Mouse (Mus musculus) olfactory bulb, adult 2 months (tissue): ENCODE data around the gene Lap3. TPM values are rescaled to one million over a fixed set of nuclear protein-coding genes. Genes with fewer than 3 reads are reported as not detected.

Experiments used
- H3K27ac ChIP-seq: fragments of 200-500 bp; 2 replicates; pipeline ENCODE4 v1.5.1; 2012; ENCODE audit warnings: low read depth, low read length; ENCODE audit not compliant: insufficient read depth
- H3K4me1 ChIP-seq: fragments of 200-500 bp; 2 replicates; pipeline ENCODE4 v1.6.1; 2012; ENCODE audit warnings: low read length; ENCODE audit not compliant: control insufficient read depth, insufficient read depth
- H3K4me3 ChIP-seq: fragments of 200-500 bp; 2 replicates; pipeline ENCODE4 v1.5.1; 2012; ENCODE audit warnings: mild to moderate bottlenecking, low read depth, low read length, moderate library complexity; ENCODE audit not compliant: insufficient read depth
- CTCF ChIP-seq: fragments of 200-500 bp; IDR thresholded peaks from 2 replicates; pipeline ENCODE4 v1.5.1; 2012; ENCODE audit warnings: low read depth, mild to moderate bottlenecking, low read length, moderate library complexity; ENCODE audit not compliant: insufficient read depth
- POLR2A ChIP-seq: fragments of 200-500 bp; IDR thresholded peaks from 2 replicates; pipeline ENCODE4 v1.6.1; 2012; ENCODE audit warnings: mild to moderate bottlenecking, low read depth, low read length, moderate library complexity; ENCODE audit not compliant: insufficient read depth
- WGBS: fragments of 180-500 bp; shearing (Covaris S2); methylation state at CpG from one replicate; pipeline ENCODE4 v1.1.7; 2018; 5-methylcytosine and 5-hydroxymethylcytosine counted together
- polyA plus RNA-seq: library from polyadenylated mRNA; stranded (reverse); fragments of >200 nt; gene quantifications from 2 replicates; pipeline ENCODE4 v1.2.4, GENCODE M21; 2012; ENCODE audit warnings: low replicate concordance; ENCODE audit not compliant: missing spikeins, insufficient read depth, insufficient read length

Gene Lap3
- polyA plus RNA-seq, 1 experiment = not detected

DNA sequence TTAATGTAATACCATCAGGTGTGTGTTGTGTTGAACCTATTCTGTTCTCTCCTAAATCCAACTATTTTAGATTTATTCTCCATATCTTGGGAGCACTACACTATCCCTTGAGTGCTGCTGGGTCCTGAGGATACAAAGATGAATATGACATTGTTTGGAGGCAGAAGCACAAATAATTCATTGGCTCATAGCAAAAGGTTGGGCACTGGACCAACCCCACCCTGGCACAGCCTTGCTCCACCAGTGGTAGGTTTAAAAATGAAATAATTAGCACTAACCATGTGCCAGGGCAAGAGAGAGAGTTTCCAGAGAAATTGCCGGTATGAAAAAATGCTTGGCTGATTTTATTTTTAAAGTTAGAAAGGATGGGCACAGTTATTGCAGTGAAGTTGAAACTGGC lies 19.7 kb upstream of the Lap3 start:
- WGBS = 63% methylated on average over 1 of the region's 1 CpGs
- H3K4me1 ChIP-seq = peaks cover 3% of the 10 kb centered on the region
- TF ChIP-seq POLR2A = no peak
- no peak for TF ChIP-seq CTCF
- H3K4me3 ChIP-seq = no peak overlapping the region
- no peak overlapping the region for H3K27ac ChIP-seq

DNA sequence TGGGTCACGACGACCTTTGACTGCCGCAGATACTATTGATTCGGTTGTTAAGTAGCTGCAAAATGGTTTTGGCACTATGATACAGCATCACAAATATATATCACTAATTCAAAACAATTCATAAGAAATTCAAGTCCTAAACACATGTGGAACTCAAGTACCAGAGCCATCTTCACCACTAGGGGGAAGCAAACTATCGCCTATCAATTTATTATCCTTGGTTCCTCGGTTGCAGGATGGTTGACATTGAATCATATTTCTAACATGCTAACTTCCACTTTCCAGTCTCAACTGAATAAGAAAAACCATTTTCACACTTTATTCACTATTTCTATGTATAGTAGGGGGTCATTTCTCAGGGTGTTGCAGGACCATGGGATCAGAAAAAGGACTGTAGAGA lies 19.0 kb upstream of the Lap3 start:
- WGBS = 25% methylated on average over 6 of the region's 6 CpGs
- no peak overlapping the region for H3K27ac ChIP-seq
- H3K4me3 ChIP-seq = no peak overlapping the region
- peaks cover 3% of the 10 kb centered on the region for H3K4me1 ChIP-seq
- TF ChIP-seq CTCF (no peak), POLR2A (no peak)

DNA sequence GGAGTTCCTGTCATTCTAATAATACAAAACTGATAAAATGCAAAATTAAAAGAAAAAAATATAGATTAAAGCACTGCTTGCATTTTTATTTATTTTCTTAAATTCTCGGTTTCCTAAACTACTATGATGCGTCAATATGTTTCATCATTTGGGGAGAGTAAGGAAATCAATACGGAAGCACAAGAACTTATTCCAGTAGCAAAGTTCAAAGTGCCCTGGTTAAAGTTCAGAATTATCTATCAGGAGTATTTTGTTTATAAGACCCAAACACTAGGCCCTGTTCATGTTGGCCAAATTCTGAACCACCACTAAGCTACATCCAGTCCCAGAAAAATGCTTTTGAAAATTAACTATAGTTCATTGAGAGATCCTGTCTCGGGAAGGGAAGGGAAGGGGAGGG lies 18.4 kb upstream of the Lap3 start:
- H3K27ac ChIP-seq = no peak overlapping the region
- H3K4me3 ChIP-seq = no peak overlapping the region
- WGBS = 80% methylated on average over 3 of the region's 4 CpGs
- TF ChIP-seq CTCF = no peak
- TF ChIP-seq POLR2A = no peak
- H3K4me1 ChIP-seq = peaks cover 3% of the 10 kb centered on the region

DNA sequence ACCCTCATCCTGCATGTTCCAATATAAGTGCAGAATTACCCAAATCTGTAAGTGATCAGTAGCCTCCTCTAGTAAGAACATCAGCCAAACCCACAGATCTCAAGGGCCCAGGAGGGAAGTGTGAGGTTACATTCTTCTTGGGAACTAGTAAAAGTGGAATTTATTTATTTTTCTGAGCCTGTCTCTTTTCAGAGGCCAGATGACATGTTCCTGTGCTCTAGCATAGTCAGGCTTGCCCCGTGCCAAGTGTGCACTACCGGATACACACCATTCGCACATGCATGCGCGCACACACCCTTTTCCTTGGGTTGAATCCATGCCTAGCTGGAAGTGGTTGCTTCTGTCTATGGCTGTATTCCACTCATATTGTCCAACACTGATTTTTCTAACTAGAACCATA lies 17.4 kb upstream of the Lap3 start:
- no peak overlapping the region for H3K27ac ChIP-seq
- H3K4me3 ChIP-seq = no peak overlapping the region
- WGBS = 86% methylated on average over 5 of the region's 5 CpGs
- TF ChIP-seq CTCF (no peak), POLR2A (no peak)
- peaks cover 3% of the 10 kb centered on the region for H3K4me1 ChIP-seq

DNA sequence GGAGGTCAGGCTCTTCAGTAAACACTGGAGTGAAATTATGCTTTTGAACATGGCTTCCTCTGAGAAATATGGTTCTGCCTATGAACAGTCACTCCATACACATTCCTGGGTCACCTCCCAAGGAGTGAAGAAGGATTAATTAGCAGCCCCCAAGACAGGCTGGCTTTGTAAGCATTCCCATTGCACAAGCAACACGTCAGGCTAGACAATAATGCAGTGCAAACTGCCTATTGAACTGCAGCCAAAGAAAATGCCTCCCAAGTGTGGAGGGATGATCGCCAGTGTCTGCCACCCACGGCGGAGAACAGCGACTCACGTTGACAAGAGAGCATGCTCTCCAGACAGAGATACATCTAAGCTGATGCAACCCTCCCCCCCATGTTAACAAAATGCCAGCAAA lies 16.9 kb upstream of the Lap3 start:
- Histone ChIP-seq H3K4me1 (peaks cover 3% of the 10 kb centered on the region), H3K27ac (no peak overlapping the region), H3K4me3 (no peak overlapping the region)
- 6% methylated on average over 6 of the region's 6 CpGs for WGBS
- no peak for TF ChIP-seq POLR2A
- no peak for TF ChIP-seq CTCF

DNA sequence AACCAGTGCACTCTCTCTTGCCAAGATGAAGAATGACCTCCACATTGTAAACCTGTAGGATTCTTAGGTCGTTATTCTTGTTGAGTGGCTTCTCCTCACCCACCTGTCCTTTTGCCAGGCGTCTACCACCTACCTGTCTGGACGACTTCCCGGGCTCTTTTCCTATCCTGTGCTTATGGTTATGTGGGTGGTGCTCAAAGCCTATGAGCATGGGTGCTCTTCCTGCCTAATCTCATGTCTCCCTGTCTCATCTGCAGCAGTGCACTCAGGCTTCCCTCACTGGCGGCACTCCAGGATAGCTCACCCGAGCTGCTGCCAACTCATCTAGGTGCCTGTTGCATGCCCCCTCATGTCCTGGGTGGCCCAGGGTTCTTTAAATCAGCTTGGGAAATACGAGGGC lies 15.6 kb upstream of the Lap3 start:
- Histone ChIP-seq H3K27ac (no peak overlapping the region), H3K4me3 (no peak overlapping the region), H3K4me1 (peaks cover 3% of the 10 kb centered on the region)
- TF ChIP-seq POLR2A = no peak
- TF ChIP-seq CTCF = no peak
- WGBS = 81% methylated on average over 7 of the region's 7 CpGs

DNA sequence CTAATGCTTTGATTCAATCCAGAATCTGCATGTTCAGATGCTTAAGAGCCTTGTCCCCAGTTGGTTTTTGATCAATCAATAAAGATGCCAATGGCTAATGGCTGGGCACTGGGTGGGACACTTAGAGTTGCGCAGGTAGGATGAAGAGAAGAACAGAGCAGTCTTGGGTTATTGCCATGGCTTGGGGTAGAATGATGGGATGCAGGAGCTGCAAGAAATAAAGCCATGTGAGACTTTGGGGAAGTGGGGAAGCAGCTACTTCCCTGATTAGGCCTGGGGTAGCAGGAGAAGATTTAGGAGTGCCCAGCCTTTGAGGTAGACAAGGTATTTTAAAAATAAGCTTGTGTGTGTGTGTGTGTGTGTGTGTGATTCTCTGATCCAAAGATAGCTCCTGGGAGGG lies 13.1 kb upstream of the Lap3 start:
- H3K4me3 ChIP-seq = no peak overlapping the region
- 97% methylated on average over 1 of the region's 1 CpGs for WGBS
- no peak overlapping the region for H3K27ac ChIP-seq
- TF ChIP-seq POLR2A (no peak), CTCF (no peak)
- peaks cover 3% of the 10 kb centered on the region for H3K4me1 ChIP-seq

DNA sequence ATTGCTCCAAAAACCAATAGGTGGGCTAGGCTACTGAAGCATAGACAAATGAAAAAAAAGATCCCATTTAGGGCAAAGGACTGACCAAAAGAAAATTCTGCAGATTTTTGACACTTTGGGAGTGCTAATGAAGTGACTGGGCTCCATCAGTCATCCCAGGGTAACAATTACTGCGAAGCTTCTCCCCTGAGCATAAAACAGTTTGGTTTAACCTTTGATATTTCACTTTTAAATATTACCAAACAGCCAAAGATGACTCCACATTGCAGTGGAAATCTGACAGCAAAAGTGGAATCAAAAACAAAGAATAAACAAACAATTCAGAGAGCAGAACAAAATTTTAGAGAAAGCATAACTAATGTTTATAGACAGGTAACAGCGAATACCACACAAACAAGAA lies 12.0 kb upstream of the Lap3 start:
- no peak overlapping the region for H3K4me3 ChIP-seq
- TF ChIP-seq POLR2A = no peak
- no peak for TF ChIP-seq CTCF
- H3K27ac ChIP-seq = no peak overlapping the region
- 93% methylated on average over 2 of the region's 2 CpGs for WGBS
- H3K4me1 ChIP-seq = peaks cover 3% of the 10 kb centered on the region

DNA sequence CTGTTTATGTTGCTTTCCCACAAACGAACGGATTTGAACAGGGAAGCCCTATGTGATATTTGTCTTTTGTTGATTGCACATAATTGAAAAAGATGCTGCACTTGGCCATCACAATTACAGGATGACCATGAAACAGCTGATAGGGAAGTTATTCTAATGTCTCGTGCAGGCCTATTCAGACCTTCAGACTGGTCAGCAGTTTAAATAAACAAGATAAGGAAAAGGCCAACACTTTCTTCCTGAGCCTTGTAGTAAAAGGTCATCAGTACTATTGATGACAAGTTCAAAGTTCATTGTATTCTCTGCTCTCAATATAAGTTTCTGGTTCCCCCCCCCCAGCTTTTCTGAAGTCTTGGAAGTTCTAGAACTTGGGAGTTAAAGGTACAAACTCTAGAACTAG lies 10.6 kb upstream of the Lap3 start:
- WGBS = 82% methylated on average over 3 of the region's 3 CpGs
- Histone ChIP-seq H3K4me3 (no peak overlapping the region), H3K4me1 (no peaks in the 10 kb centered on the region), H3K27ac (no peak overlapping the region)
- no peak for TF ChIP-seq CTCF
- TF ChIP-seq POLR2A = no peak

DNA sequence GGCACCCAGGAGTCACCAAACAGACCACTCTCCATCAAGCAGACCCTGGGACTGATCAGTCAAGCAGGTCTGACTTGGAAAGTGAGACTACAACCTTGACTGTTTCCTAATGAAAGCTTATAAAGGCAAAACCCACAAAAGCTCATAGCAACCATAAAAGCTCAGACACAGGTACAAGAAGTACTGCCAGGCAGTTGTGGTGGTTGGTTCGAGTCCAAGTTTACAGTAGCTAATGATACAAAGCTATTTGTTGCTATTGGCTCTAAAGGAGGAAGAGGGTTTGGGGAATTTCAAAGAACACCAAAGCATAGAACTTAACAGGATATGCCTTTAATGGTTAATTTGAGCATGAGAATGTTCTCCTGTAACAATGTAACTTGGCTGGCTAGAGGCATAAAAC lies 9.5 kb upstream of the Lap3 start:
- TF ChIP-seq CTCF = no peak
- TF ChIP-seq POLR2A = no peak
- Histone ChIP-seq H3K4me1 (no peaks in the 10 kb centered on the region), H3K4me3 (no peak overlapping the region), H3K27ac (no peak overlapping the region)
- WGBS = 85% methylated on average over 1 of the region's 1 CpGs

DNA sequence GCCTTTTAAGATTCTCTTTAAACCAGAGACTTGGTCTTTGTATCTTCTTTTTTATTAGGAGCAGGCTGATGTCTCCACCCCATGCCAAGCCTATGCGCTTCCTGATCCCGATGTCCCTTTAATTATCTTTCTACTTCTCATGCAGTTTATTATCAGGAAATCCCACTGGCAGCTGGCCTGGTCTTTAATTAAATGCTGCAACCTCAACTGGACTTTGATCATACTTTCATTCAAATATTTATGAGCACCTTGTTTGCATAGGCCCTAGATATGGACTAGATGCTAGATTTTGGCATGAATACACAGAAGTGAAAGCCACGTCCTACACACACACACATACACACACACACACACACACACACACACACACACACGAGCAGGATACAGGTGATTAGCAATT lies 1.4 kb upstream of the Lap3 start:
- TF ChIP-seq POLR2A = no peak
- no peak for TF ChIP-seq CTCF
- no peak overlapping the region for H3K27ac ChIP-seq
- 61% methylated on average over 4 of the region's 4 CpGs for WGBS
- peaks cover 8% of the 10 kb centered on the region for H3K4me1 ChIP-seq
- no peak overlapping the region for H3K4me3 ChIP-seq
